Mouse (Mus musculus) urinary bladder, postnatal 10 days (tissue): ENCODE results near the gene 2410004B18Rik.
"Not testable (repeated sequence)": the region's sequence is repeated elsewhere in the genome, so short reads cannot be mapped to it uniquely, and the experiment has no call there.

Source experiments
- DNase-seq: peaks from one replicate; pipeline ENCODE4 v3.0.0; 2022; ENCODE audit warnings: low spot score

Gene 2410004B18Rik

GRCm38 (mm10) chr3:145937505-145938404 lies at the start of gene 2410004B18Rik:
Gene 2410004B18Rik, plus strand, starts transcription at chr3:145938014.
- peak; percentile 80 for DNase-seq

GRCm38 (mm10) chr3:145890346-145891132 lies 47.3 kb upstream of the 2410004B18Rik start:
- DNase-seq: no peak

GRCm38 (mm10) chr3:145892451-145892850 lies 45.4 kb upstream of the 2410004B18Rik start:
- no peak for DNase-seq

GRCm38 (mm10) chr3:145894131-145894530 lies 43.7 kb upstream of the 2410004B18Rik start:
- no peak for DNase-seq

GRCm38 (mm10) chr3:145897749-145898148 lies 40.1 kb upstream of the 2410004B18Rik start:
- DNase-seq: no peak

GRCm38 (mm10) chr3:145899832-145900231 lies 38.0 kb upstream of the 2410004B18Rik start:
- no peak for DNase-seq

- DNase-seq: no peak
Measured at GRCm38 (mm10) chr3:145903530-145903929, 34.3 kb upstream of the 2410004B18Rik start.

GRCm38 (mm10) chr3:145904850-145905776 lies 32.7 kb upstream of the 2410004B18Rik start:
- DNase-seq: no peak

GRCm38 (mm10) chr3:145906582-145906981 lies 31.2 kb upstream of the 2410004B18Rik start:
- DNase-seq: no peak

GRCm38 (mm10) chr3:145912512-145912911 lies 25.3 kb upstream of the 2410004B18Rik start:
- DNase-seq: no peak

GRCm38 (mm10) chr3:145913263-145913662 lies 24.6 kb upstream of the 2410004B18Rik start:
- DNase-seq: no peak

GRCm38 (mm10) chr3:145913942-145914341 lies 23.9 kb upstream of the 2410004B18Rik start:
- not testable (repeated sequence) for DNase-seq

- no peak for DNase-seq
Measured at GRCm38 (mm10) chr3:145916374-145916773, 21.4 kb upstream of the 2410004B18Rik start.

GRCm38 (mm10) chr3:145916826-145917225 lies 21.0 kb upstream of the 2410004B18Rik start:
- no peak for DNase-seq

GRCm38 (mm10) chr3:145922019-145922854 lies 15.6 kb upstream of the 2410004B18Rik start, which contains the start of gene Bcl10:
Gene Bcl10, plus strand, starts transcription at chr3:145922804.
- no peak for DNase-seq

GRCm38 (mm10) chr3:145922971-145923370 lies 14.8 kb upstream of the 2410004B18Rik start:
- DNase-seq: no peak

GRCm38 (mm10) chr3:145923874-145924577 lies 13.8 kb upstream of the 2410004B18Rik start:
- peak; percentile 95 for DNase-seq

GRCm38 (mm10) chr3:145924649-145925337 lies 13.0 kb upstream of the 2410004B18Rik start:
- DNase-seq: peak; percentile 20

GRCm38 (mm10) chr3:145925506-145925905 lies 12.3 kb upstream of the 2410004B18Rik start:
- DNase-seq: no peak
